Mouse (Mus musculus) spleen, adult 2 months (tissue): Measurements from ENCODE around the gene Sept11.

Experiments used
- CTCF ChIP-seq: fragments of 200-500 bp; IDR thresholded peaks from 2 replicates; pipeline ENCODE4 v1.5.1; 2011; ENCODE audit warnings: mild to moderate bottlenecking, inconsistent platforms; ENCODE audit not compliant: insufficient read depth, insufficient read length, insufficient replicate concordance; ENCODE audit errors: extremely low read depth
- POLR2A ChIP-seq: fragments of 200-500 bp; IDR thresholded peaks from 2 replicates; pipeline ENCODE4 v1.6.1; 2011; ENCODE audit warnings: low read depth, low read length, inconsistent platforms

- TF ChIP-seq CTCF (no peak), POLR2A (no peak)
These were observed 34.5 kb downstream of the Sept11 start for GRCm38 (mm10) chr5:93127722-93128121.
